Mouse (Mus musculus): Measurements from ENCODE around the gene Cobl.

The Cobl gene

DNA sequence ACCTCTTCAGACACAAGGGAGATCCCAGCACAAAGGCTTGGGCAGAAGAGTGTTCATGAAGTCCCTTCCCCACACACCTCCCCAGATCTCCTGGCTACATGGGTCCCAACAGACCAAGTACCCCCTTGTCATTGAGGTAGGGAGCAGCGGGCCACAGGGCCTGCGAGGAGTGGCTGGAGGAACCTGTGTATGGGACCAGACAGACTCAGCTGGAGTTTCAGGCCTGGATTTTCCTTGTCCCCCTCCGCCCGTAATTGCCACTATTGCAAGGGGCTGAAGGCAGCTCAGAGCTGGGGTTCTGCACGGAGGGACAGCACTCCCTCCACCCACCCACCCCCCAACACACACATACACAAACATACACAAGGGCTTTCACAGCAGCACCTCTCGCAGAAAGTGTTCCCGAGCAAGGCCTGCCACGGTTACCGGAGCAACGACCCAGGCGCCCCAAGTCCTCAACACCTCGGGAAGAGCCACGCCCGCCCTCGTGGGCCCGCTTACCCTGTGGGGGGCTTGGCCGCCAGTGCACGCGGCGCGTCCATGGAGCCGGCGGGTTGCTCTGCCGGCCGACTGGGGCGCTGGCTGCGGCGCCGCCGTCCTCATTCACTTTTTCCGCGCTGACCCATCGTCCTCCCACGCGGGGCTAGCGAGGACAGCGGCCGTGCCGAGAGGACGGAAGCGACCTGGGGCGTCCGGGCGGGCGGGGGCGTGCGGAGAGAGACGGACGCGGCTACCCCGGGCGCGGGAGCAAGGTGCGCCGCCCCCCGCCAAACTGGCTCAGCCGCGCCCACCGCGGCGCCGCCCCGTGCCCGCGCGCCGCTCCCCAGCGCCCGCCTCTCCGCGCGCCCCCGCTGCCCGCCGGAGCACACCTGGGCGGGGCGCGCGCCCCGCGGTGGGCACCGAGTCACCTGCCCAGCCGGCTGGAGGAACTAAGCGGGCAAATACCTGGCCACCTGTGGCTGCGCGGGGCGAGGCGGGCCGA is at the start of gene Cobl:
TSS of gene Cobl (minus strand) at position 780 of the 982 bp plus-strand sequence.
- no peak for DNase-seq

DNA sequence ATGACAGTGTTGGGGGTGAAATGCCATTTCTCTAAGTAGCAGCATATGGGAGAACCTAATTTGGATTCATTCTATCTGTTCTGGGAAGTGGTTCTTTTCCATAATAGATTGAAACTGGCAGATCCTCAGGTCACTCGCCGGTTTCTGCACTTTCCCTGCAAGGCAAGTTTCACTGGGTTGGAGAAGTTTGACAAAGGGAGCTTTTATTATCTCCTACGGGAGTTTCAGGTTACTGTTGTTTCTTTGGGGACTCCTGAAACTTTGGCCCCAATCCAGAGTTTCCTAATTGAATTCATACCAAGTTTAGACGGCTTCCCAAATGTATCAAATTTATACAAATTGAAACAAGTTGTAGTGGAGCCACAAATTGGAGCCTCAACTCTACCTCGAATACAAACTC is 49.0 kb upstream of the Cobl start:
- DNase-seq: no peak

- DNase-seq: no peak
Observed at GRCm38 (mm10) chr11:12506371-12506890, 41.7 kb upstream of the Cobl start.

- no peak for DNase-seq
Observed at GRCm38 (mm10) chr11:12503756-12504155, 39.0 kb upstream of the Cobl start.

- no peak for DNase-seq
Observed at GRCm38 (mm10) chr11:12501721-12502120, 37.0 kb upstream of the Cobl start.

- no peak for DNase-seq
Observed at GRCm38 (mm10) chr11:12493791-12494190, 29.0 kb upstream of the Cobl start.

DNA sequence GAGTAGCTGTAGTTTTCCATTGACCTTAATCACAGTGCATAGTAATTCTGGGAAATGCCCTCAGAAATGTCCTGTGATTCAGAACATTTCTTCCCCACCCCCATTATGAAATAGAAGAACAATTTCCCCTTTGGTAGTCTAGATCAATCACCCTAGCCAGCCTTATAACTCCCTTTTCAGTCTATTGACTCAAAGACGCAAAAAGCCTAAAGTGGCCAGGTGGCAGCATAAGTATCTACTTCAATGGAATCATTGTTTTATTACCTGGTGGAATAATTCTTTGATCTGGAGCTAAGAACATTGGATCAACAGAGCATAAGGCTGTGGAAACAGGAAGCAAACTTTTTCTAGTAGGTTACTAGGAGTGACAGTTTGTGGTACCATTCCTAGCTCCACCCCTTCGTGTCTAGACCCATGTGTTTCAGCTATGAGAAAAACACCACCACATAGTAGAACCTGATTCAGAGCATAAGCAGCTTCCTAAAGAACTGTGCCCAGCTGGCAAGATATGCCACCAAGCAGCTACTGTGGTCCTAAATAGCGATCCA is 15.2 kb upstream of the Cobl start:
- no peak for DNase-seq

DNA sequence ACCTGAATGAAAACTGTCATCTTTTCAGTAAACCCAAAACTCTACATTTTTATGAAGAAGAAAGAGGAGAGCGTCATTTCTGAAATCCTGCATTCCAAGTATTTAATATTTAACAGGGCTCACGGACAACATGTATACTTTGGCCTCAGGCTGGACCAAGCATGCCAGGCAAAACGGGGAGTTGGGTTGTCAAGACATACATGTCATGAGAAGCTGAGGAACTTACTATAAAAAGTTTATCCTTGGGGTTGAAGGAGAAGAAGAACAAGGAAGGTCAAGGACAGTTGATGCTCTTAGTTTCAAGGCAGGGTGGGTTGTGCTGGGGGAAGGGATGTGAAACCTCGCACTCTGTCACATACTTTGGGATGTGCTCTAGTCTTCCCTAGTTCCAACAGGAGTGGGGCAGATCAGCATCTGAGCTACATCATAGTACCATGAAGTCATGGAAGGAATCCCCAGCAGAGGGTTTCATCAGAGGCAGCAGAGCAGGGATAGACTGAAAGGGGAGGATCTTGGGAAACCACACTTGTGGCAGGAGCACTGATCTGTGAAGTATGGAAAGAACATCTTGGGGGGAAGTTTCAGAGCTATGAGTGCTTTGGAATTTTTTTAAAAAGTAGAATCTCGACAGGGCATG is 9.7 kb upstream of the Cobl start:
- no peak for DNase-seq

GRCm38 (mm10) chr11:12473625-12474298 is 9.0 kb upstream of the Cobl start:
- DNase-seq: peak; percentile 28

- DNase-seq: no peak
Observed at GRCm38 (mm10) chr11:12469638-12470037, 4.9 kb upstream of the Cobl start.

DNA sequence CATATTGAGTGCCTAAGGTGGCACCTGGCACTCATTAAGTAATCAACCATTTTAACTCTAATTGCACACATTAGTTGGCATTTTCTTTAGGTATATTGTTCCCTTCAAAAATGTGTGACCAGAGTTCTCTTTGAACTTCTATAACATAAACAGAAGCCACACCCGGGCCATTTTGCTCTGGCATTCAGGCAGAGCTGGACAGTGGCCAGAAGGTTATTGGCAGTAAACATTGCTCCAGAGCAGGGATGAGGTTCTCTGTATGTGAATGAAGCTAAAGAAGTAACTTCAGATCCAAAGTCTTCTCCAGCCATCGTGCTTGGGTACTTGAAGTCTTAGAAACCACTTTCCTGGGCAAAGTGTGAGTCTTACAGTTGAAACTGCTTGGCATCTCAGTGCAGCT is 3.9 kb upstream of the Cobl start:
- DNase-seq: no peak

- DNase-seq: no peak
Observed at GRCm38 (mm10) chr11:12467836-12468235, 3.1 kb upstream of the Cobl start.

DNA sequence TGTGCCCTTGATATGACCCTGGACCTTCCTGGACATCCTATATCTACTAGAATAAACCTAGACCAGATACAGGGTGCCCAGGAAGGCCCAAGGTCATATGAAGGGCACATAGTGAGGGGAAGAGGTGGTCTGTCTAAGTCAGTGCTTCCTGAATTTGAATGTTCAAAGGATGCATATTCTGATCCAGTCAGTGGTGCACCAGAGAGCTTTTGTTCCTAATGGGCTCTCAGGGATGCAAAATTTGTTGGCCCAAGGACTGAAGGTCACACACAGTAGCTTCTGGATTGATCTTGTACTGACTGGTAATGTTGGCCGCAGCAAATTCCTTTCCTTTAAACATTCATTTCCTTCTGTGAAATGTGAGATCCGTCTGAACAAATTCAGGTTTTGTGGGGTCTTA is 2.5 kb upstream of the Cobl start:
- DNase-seq: no peak

DNA sequence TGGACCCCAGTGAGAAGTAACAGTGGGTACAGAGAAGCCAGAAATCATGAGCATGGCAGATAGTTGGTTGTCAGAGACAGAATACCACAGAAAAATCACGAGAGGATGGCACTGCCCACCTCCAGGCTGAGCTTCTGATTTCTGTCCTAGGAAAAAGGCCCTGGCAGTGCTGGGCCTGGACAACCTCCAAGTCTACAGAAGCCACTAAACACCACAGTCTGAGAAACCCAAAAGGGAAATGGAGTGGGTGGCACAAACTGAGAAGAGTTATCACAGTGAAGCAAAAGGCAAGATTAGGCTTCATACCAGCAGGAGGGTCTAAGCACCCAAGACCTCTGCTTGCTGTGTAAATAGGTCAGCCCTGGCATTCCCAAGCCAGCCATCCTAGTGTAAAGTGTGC is 1.8 kb upstream of the Cobl start:
- no peak for DNase-seq

DNA sequence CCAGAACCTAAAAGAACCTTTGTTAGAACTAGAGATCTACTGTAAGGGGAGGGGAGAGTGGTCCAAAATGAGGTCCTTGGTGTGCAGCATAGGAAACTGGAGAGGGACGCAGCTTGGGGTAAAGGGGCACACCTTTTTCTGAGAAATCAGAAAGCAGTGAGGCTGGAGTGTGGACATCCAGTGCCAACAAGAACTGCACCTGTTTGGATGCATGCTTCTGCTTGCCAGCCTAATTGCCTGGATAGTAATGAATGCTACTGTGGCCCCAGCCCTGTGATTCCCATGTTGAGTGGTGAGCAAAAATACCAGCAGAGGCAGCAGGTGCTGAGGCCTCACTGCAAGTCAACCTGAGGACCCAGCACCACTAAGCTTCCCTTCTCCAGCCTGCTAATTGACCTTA is 469 bp upstream of the Cobl start:
- DNase-seq: no peak

DNA sequence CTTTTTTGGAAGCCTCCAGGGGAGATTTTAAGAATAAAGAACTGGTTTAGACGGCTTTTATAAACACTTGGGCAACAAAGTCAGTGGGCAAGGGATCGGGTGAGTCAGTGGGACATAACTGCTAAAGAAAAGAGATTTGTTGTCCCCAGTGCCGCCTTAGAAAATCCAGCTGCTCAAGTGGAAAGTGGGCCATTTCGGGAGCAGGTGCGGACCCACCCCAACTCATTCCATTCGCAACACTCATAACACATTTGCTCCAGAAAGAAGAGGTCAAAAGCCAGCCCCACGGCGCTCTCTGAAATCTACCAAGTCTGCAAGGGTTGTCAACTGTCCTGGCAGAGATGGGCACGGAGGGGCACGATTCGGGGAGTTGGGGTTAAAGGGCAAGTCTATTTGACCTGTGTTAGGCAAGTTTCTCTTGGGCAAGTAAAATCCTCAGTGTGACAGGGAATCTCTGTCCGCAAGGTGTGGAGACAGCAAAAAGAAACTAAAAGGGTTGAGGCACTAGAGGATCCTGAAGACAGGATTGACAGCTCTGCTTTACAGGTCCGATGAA is 1.1 kb downstream of the Cobl start:
- no peak for DNase-seq

GRCm38 (mm10) chr11:12459781-12460581 is 4.8 kb downstream of the Cobl start:
- no peak for DNase-seq

GRCm38 (mm10) chr11:12458814-12459213 is 5.9 kb downstream of the Cobl start:
- DNase-seq: no peak

DNA sequence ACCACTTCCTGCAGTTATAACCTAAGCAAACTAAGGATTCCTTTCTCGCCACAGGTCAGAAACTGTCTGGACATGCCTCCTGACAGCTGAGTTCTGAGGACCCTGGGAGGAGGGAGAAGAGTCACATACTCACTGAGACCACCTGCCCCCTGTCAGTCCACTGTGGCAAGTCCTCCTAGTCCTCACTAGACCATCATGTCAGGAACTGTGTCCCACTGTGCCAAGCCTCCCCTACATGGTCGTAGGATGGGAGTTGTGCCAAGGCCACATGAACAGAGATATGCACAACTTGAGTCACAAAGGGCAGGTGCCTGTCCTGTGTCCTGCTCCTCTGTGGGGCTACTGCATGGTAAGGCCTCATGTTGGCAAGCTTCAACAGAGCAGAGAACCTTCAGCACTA is 6.4 kb downstream of the Cobl start:
- DNase-seq: no peak

- DNase-seq: no peak
Observed at GRCm38 (mm10) chr11:12448101-12448500, 16.7 kb downstream of the Cobl start.

DNA sequence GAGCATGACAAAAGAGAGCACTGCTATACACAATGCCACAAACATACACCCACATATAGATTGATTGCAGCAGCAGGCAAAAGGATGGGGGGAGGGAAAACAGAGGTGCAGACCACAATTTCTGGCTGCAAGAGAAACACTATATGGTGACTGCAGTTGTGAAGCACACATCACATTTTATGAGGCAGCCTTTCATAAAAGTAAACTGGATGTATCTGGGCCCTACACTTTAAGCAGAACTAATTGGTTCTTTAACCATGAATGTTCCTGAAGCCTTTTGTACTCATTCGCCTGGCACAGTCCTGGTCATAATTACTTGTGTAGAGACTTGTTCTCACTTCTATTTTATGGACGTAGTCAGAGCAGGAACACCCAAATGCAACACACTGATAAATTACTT is 19.5 kb downstream of the Cobl start:
- DNase-seq: no peak

GRCm38 (mm10) chr11:12444215-12444614 is 20.5 kb downstream of the Cobl start:
- DNase-seq: no peak
